Comparison of ENCODE assay signal across 14 mouse cellular contexts in the genomic region with DNA sequence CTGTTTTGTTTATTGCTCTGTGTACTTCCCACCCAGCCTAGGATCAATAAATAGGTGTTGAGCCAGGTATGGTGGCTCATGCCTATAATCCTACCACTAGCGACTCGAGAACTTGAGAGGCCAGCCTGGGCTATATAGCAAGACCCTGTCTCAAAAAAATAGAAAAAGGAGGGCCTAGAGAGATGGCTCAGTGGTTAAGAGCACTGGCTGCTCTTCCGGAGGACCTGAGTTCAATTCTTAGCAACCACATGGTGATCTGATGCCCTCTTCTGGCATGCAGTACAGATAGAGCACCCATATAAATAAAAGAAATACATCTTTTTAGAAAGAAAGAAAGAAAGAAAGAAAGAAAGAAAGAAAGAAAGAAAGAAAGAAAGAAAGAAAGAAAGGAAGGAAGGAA. TPM values are rescaled to one million over a fixed set of nuclear protein-coding genes. Genes with fewer than 3 reads are reported as not detected.
DNase-seq lines count a peak whose midpoint lies in the region; ATAC-seq and TF ChIP-seq lines count a peak whose summit lies in the region.
"Had no signal": no experiment of that assay in that cellular context is flagged by ENCODE, and none has a peak within 500 bp of the region (broad histone marks: within the 10 kb centered on the region; RNA-seq: fewer than 3 reads in every experiment).

No protein-coding gene starts in this region.

- peaks cover 25% of the 10 kb centered on the region for H3K36me3 ChIP-seq in hindbrain, embryonic 10.5 days
- no peaks in the 10 kb centered on the region for H3K36me3 ChIP-seq in hindbrain, embryonic 11.5 days (ENCODE audit: control insufficient read depth, insufficient read depth, low read length)
- peaks cover 6% of the 10 kb centered on the region; the same call in 1 of the 2 replicates for H3K36me3 ChIP-seq in midbrain, postnatal 0 days (ENCODE audit: insufficient read depth, low read length)
- peaks cover 25% of the 10 kb centered on the region for H3K36me3 ChIP-seq in midbrain, embryonic 10.5 days
- H3K36me3 ChIP-seq in stomach, postnatal 0 days (ENCODE audit: control insufficient read depth, insufficient read depth, low read length), result no peaks in the 10 kb centered on the region
- H3K36me3 ChIP-seq in forebrain, embryonic 13.5 days (ENCODE audit: poor library complexity, severe bottlenecking), result peaks cover 19% of the 10 kb centered on the region

- H3K4me2 ChIP-seq in hindbrain, embryonic 11.5 days (replicated peaks; ENCODE audit: low read depth, low read length), result no peak overlapping the region
- H3K4me2 ChIP-seq in midbrain, postnatal 0 days (ENCODE audit: low read depth, low read length, poor library complexity, severe bottlenecking), result no peak overlapping the region
- H3K4me2 ChIP-seq in stomach, postnatal 0 days (replicated peaks; ENCODE audit: low read depth), result no peak overlapping the region
- no peak overlapping the region for H3K4me2 ChIP-seq in forebrain, embryonic 13.5 days

- no peak for DNase-seq in hindbrain, embryonic 10.5 days (ENCODE audit: low spot score)
- no peak for DNase-seq in hindbrain, embryonic 11.5 days (ENCODE audit: low spot score)
- no peak for DNase-seq in midbrain, postnatal 0 days (ENCODE audit: low spot score)
- no peak for DNase-seq in midbrain, embryonic 10.5 days (ENCODE audit: low spot score)
- DNase-seq in stomach, postnatal 0 days (ENCODE audit: low spot score), result no peak
- DNase-seq in ovary, postnatal 14 days (ENCODE audit: low spot score), result no peak
- DNase-seq: kidney, postnatal 10 days; right cerebral cortex, postnatal 14 days had no signal

- H3K27me3 ChIP-seq in hindbrain, embryonic 10.5 days (ENCODE audit: insufficient read depth, poor library complexity, severe bottlenecking), result peaks cover 30% of the 10 kb centered on the region
- H3K27me3 ChIP-seq in hindbrain, embryonic 11.5 days (ENCODE audit: control insufficient read depth, insufficient read depth, low read length), result no peaks in the 10 kb centered on the region; the same call in none of the 2 replicates
- H3K27me3 ChIP-seq in midbrain, postnatal 0 days (ENCODE audit: insufficient read depth, low read length), result peaks cover 4% of the 10 kb centered on the region; the same call in 1 of the 2 replicates
- H3K27me3 ChIP-seq in midbrain, embryonic 10.5 days (ENCODE audit: low read depth, poor library complexity, severe bottlenecking), result peaks cover 43% of the 10 kb centered on the region
- no peaks in the 10 kb centered on the region; the same call in 1 of the 2 replicates for H3K27me3 ChIP-seq in stomach, postnatal 0 days (ENCODE audit: control insufficient read depth, insufficient read depth, low read length)
- peaks cover 24% of the 10 kb centered on the region for H3K27me3 ChIP-seq in forebrain, embryonic 13.5 days

- 0 out of 2 replicates have a peak overlapping the region, but pooled peaks have one; percentile 67 for H3K4me3 ChIP-seq in hindbrain, embryonic 10.5 days
- H3K4me3 ChIP-seq in hindbrain, embryonic 11.5 days (ENCODE audit: low read depth, low read length), result no peak overlapping the region
- no peak overlapping the region for H3K4me3 ChIP-seq in midbrain, postnatal 0 days (ENCODE audit: low read depth, low read length)
- no peak overlapping the region for H3K4me3 ChIP-seq in midbrain, embryonic 10.5 days
- H3K4me3 ChIP-seq in stomach, postnatal 0 days (ENCODE audit: low read depth, low read length), result no peak overlapping the region
- no peak overlapping the region for H3K4me3 ChIP-seq in forebrain, embryonic 13.5 days

- no peak for ATAC-seq in hindbrain, embryonic 11.5 days (ENCODE audit: low FRiP score)
- ATAC-seq in midbrain, postnatal 0 days (ENCODE audit: low FRiP score), result no peak
- peak; percentile 32 for ATAC-seq in activated CD4-positive, CD25-positive, alpha-beta regulatory T cell, adult 4 months
- ATAC-seq in stomach, postnatal 0 days (ENCODE audit: low FRiP score, low TSS enrichment), result no peak
- ATAC-seq in forebrain, embryonic 13.5 days, result no peak

- 0 out of 2 replicates have a peak, but pooled peaks have one; percentile 16 for TF ChIP-seq CTCF in midbrain, postnatal 0 days (IDR thresholded peaks at IDR 0.05)
- TF ChIP-seq CTCF in stomach, postnatal 0 days (IDR thresholded peaks at IDR 0.05; ENCODE audit: low read depth), result peak; percentile 17; the same call in 1 of the 2 replicates

- no peak for TF ChIP-seq EP300 in stomach, postnatal 0 days (optimal IDR thresholded peaks at IDR 0.05)

- no peaks in the 10 kb centered on the region for H3K9me3 ChIP-seq in hindbrain, embryonic 10.5 days
- H3K9me3 ChIP-seq in hindbrain, embryonic 11.5 days (ENCODE audit: control insufficient read depth, low read length), result no peaks in the 10 kb centered on the region
- H3K9me3 ChIP-seq in midbrain, postnatal 0 days (ENCODE audit: low read length), result no peaks in the 10 kb centered on the region
- no peaks in the 10 kb centered on the region for H3K9me3 ChIP-seq in midbrain, embryonic 10.5 days (replicated peaks)
- H3K9me3 ChIP-seq in stomach, postnatal 0 days (ENCODE audit: control insufficient read depth, low read length), result no peaks in the 10 kb centered on the region
- no peaks in the 10 kb centered on the region for H3K9me3 ChIP-seq in forebrain, embryonic 13.5 days (replicated peaks)

- peaks cover 37% of the 10 kb centered on the region for H3K4me1 ChIP-seq in hindbrain, embryonic 10.5 days (replicated peaks)
- peaks cover 13% of the 10 kb centered on the region for H3K4me1 ChIP-seq in hindbrain, embryonic 11.5 days (replicated peaks; ENCODE audit: control insufficient read depth, insufficient read depth, low read length)
- H3K4me1 ChIP-seq in midbrain, postnatal 0 days (ENCODE audit: insufficient read depth, low read length), result peaks cover 10% of the 10 kb centered on the region
- H3K4me1 ChIP-seq in midbrain, embryonic 10.5 days, result peaks cover 30% of the 10 kb centered on the region
- H3K4me1 ChIP-seq in stomach, postnatal 0 days (replicated peaks; ENCODE audit: control insufficient read depth, insufficient read depth), result peaks cover 4% of the 10 kb centered on the region
- peaks cover 25% of the 10 kb centered on the region for H3K4me1 ChIP-seq in forebrain, embryonic 13.5 days

- 68% methylated on average over 3 of the region's 3 CpGs for WGBS in hindbrain, embryonic 10.5 days
- 72% methylated on average over 3 of the region's 3 CpGs for WGBS in hindbrain, embryonic 11.5 days
- WGBS in midbrain, postnatal 0 days, result 65% methylated on average over 3 of the region's 3 CpGs
- 70% methylated on average over 3 of the region's 3 CpGs for WGBS in midbrain, embryonic 10.5 days
- 69% methylated on average over 3 of the region's 3 CpGs for WGBS in stomach, postnatal 0 days
- WGBS in forebrain, embryonic 13.5 days, result 60% methylated on average over 3 of the region's 3 CpGs

- H3K9ac ChIP-seq in hindbrain, embryonic 11.5 days (ENCODE audit: low read depth, low read length), result no peak overlapping the region
- no peak overlapping the region for H3K9ac ChIP-seq in midbrain, postnatal 0 days (replicated peaks; ENCODE audit: low read length, poor library complexity, severe bottlenecking)
- no peak overlapping the region for H3K9ac ChIP-seq in stomach, postnatal 0 days (ENCODE audit: low read length)
- no peak overlapping the region for H3K9ac ChIP-seq in forebrain, embryonic 13.5 days

- no peak overlapping the region for H3K27ac ChIP-seq in hindbrain, embryonic 10.5 days
- H3K27ac ChIP-seq in hindbrain, embryonic 11.5 days (ENCODE audit: low read depth, low read length), result no peak overlapping the region
- H3K27ac ChIP-seq in midbrain, postnatal 0 days (ENCODE audit: low read depth, low read length), result no peak overlapping the region
- H3K27ac ChIP-seq in midbrain, embryonic 10.5 days (replicated peaks), result no peak overlapping the region
- H3K27ac ChIP-seq in stomach, postnatal 0 days (replicated peaks), result no peak overlapping the region
- no peak overlapping the region for H3K27ac ChIP-seq in forebrain, embryonic 13.5 days

RNA-seq across cellular contexts. Expression of a gene that starts 1.7 kb away (rescaled TPM):
- polyA plus RNA-seq in hindbrain, embryonic 10.5 days (2016; fragmentation: Nextera tagmentation; extraction: Ambion mirVana), result 53.0 and 53.9 TPM in 2 replicates
- 41.6 and 42.1 TPM in 2 replicates for polyA plus RNA-seq in hindbrain, embryonic 11.5 days (2014; fragmentation: Nextera tagmentation; extraction: Ambion mirVana)
- 18.0 and 22.8 TPM in 2 replicates for total RNA-seq in midbrain, postnatal 0 days (2014; rRNA removed)
- 14.7 and 17.0 TPM in 2 replicates for polyA plus RNA-seq in midbrain, postnatal 0 days (2015; fragmentation: Nextera tagmentation; extraction: Ambion mirVana)
- polyA plus RNA-seq in midbrain, embryonic 10.5 days (2016; fragmentation: Nextera tagmentation; extraction: Ambion mirVana), result 58.9 and 60.3 TPM in 2 replicates
- 10 to 100 TPM; 37.7 to 40.3 TPM for polyA plus RNA-seq in activated CD4-positive, CD25-positive, alpha-beta regulatory T cell, adult 4 months (2017; shearing (Covaris generic))
- polyA plus RNA-seq in stomach, postnatal 0 days (2015; fragmentation: Nextera tagmentation; extraction: Ambion mirVana), result 11.0 and 11.3 TPM in 2 replicates
- polyA plus RNA-seq in forebrain, embryonic 13.5 days (2015; fragmentation: Nextera tagmentation; extraction: Ambion mirVana), result 28.9 and 34.7 TPM in 2 replicates

RNA-seq across cellular contexts. Expression of a gene that starts 10.9 kb away (rescaled TPM):
- polyA plus RNA-seq in hindbrain, embryonic 10.5 days (2016; fragmentation: Nextera tagmentation; extraction: Ambion mirVana), result 0.87 and 1.2 TPM in 2 replicates
- polyA plus RNA-seq in hindbrain, embryonic 11.5 days (2014; fragmentation: Nextera tagmentation; extraction: Ambion mirVana), result 0.82 and 0.90 TPM in 2 replicates
- 0.99 and 1.2 TPM in 2 replicates for total RNA-seq in midbrain, postnatal 0 days (2014; rRNA removed)
- polyA plus RNA-seq in midbrain, postnatal 0 days (2015; fragmentation: Nextera tagmentation; extraction: Ambion mirVana), result 0.28 and 0.44 TPM in 2 replicates
- polyA plus RNA-seq in midbrain, embryonic 10.5 days (2016; fragmentation: Nextera tagmentation; extraction: Ambion mirVana), result 0.65 and 0.74 TPM in 2 replicates
- 10 to 100 TPM; 19.7 to 29.7 TPM for polyA plus RNA-seq in activated CD4-positive, CD25-positive, alpha-beta regulatory T cell, adult 4 months (2017; shearing (Covaris generic))
- polyA plus RNA-seq in stomach, postnatal 0 days (2015; fragmentation: Nextera tagmentation; extraction: Ambion mirVana), result 3.2 and 3.6 TPM in 2 replicates
- polyA plus RNA-seq in forebrain, embryonic 13.5 days (2015; fragmentation: Nextera tagmentation; extraction: Ambion mirVana), result 0.63 and 0.76 TPM in 2 replicates

RNA-seq across cellular contexts. Expression of a gene that starts 11.0 kb away (rescaled TPM):
- not detected in 2 replicates for polyA plus RNA-seq in hindbrain, embryonic 10.5 days (2016; fragmentation: Nextera tagmentation; extraction: Ambion mirVana)
- not detected in 2 replicates for polyA plus RNA-seq in hindbrain, embryonic 11.5 days (2014; fragmentation: Nextera tagmentation; extraction: Ambion mirVana)
- total RNA-seq in midbrain, postnatal 0 days (2014; rRNA removed), result not detected in 2 replicates
- polyA plus RNA-seq in midbrain, postnatal 0 days (2015; fragmentation: Nextera tagmentation; extraction: Ambion mirVana), result not detected in 2 replicates
- polyA plus RNA-seq in midbrain, embryonic 10.5 days (2016; fragmentation: Nextera tagmentation; extraction: Ambion mirVana), result not detected in 2 replicates
- not detected for polyA plus RNA-seq in activated CD4-positive, CD25-positive, alpha-beta regulatory T cell, adult 4 months (2017; shearing (Covaris generic))
- polyA plus RNA-seq in stomach, postnatal 0 days (2015; fragmentation: Nextera tagmentation; extraction: Ambion mirVana), result not detected in 2 replicates
- polyA plus RNA-seq in forebrain, embryonic 13.5 days (2015; fragmentation: Nextera tagmentation; extraction: Ambion mirVana), result not detected in 2 replicates
- total RNA-seq: heart, postnatal 10 days; left cerebral cortex, adult 8-10 months; megakaryocyte progenitor cell, adult 5-6 weeks had no signal
- polyA plus RNA-seq: neural tube, embryonic 14.5 days had no signal

RNA-seq across cellular contexts. Expression of a gene that starts 11.3 kb away (rescaled TPM):
- 1,005 and 1,038 TPM in 2 replicates for polyA plus RNA-seq in hindbrain, embryonic 10.5 days (2016; fragmentation: Nextera tagmentation; extraction: Ambion mirVana)
- 868 and 927 TPM in 2 replicates for polyA plus RNA-seq in hindbrain, embryonic 11.5 days (2014; fragmentation: Nextera tagmentation; extraction: Ambion mirVana)
- total RNA-seq in midbrain, postnatal 0 days (2014; rRNA removed), result 535 and 592 TPM in 2 replicates
- 510 and 531 TPM in 2 replicates for polyA plus RNA-seq in midbrain, postnatal 0 days (2015; fragmentation: Nextera tagmentation; extraction: Ambion mirVana)
- 1,003 and 1,059 TPM in 2 replicates for polyA plus RNA-seq in midbrain, embryonic 10.5 days (2016; fragmentation: Nextera tagmentation; extraction: Ambion mirVana)
- 1,000 to 10,000 TPM in 1 of 2 experiments, 100 to 1,000 TPM in 1; 945 to 1,075 TPM for polyA plus RNA-seq in activated CD4-positive, CD25-positive, alpha-beta regulatory T cell, adult 4 months (2017; shearing (Covaris generic))
- 497 and 506 TPM in 2 replicates for polyA plus RNA-seq in stomach, postnatal 0 days (2015; fragmentation: Nextera tagmentation; extraction: Ambion mirVana)
- 664 and 700 TPM in 2 replicates for polyA plus RNA-seq in forebrain, embryonic 13.5 days (2015; fragmentation: Nextera tagmentation; extraction: Ambion mirVana)

RNA-seq across cellular contexts. Expression of a gene that starts 12.1 kb away (rescaled TPM):
- polyA plus RNA-seq in hindbrain, embryonic 10.5 days (2016; fragmentation: Nextera tagmentation; extraction: Ambion mirVana), result 0.85 and 1.2 TPM in 2 replicates
- 0.79 and 0.96 TPM in 2 replicates for polyA plus RNA-seq in hindbrain, embryonic 11.5 days (2014; fragmentation: Nextera tagmentation; extraction: Ambion mirVana)
- total RNA-seq in midbrain, postnatal 0 days (2014; rRNA removed), result 0.49 and 1.9 TPM in 2 replicates
- 1.2 and 1.6 TPM in 2 replicates for polyA plus RNA-seq in midbrain, postnatal 0 days (2015; fragmentation: Nextera tagmentation; extraction: Ambion mirVana)
- 0.85 and 1.2 TPM in 2 replicates for polyA plus RNA-seq in midbrain, embryonic 10.5 days (2016; fragmentation: Nextera tagmentation; extraction: Ambion mirVana)
- polyA plus RNA-seq in activated CD4-positive, CD25-positive, alpha-beta regulatory T cell, adult 4 months (2017; shearing (Covaris generic)), result 100 to 1,000 TPM; 548 to 733 TPM
- 2.3 and 2.9 TPM in 2 replicates for polyA plus RNA-seq in stomach, postnatal 0 days (2015; fragmentation: Nextera tagmentation; extraction: Ambion mirVana)
- polyA plus RNA-seq in forebrain, embryonic 13.5 days (2015; fragmentation: Nextera tagmentation; extraction: Ambion mirVana), result 0.77 and 0.82 TPM in 2 replicates
